Mouse (Mus musculus) cortical plate, adult 2 months (tissue): ENCODE data around the gene Dnajc13.

Experiments
- CTCF ChIP-seq: fragments of 200-500 bp; IDR thresholded peaks from 2 replicates; pipeline ENCODE4 v1.5.1; 2011; ENCODE audit warnings: mild to moderate bottlenecking, control low read depth, low read length; ENCODE audit not compliant: insufficient read depth; ENCODE audit errors: extremely low read depth
- POLR2A ChIP-seq: fragments of 200-500 bp; IDR thresholded peaks from 2 replicates; pipeline ENCODE4 v1.6.1; 2011; ENCODE audit warnings: mild to moderate bottlenecking, low read length, control low read depth; ENCODE audit not compliant: insufficient read depth; ENCODE audit errors: extremely low read depth

- no peak for TF ChIP-seq POLR2A
- no peak for TF ChIP-seq CTCF
Measured at GRCm38 (mm10) chr9:104284934-104285333, 22.2 kb upstream of the Dnajc13 start.
